Comparison of ENCODE assay signal across 9 mouse cellular contexts in genomic region chr1:55201850-55202752, GRCm38 (mm10). TPM values are rescaled to one million over a fixed set of nuclear protein-coding genes. Genes with fewer than 3 reads are reported as not detected.
DNase-seq lines count a peak whose midpoint lies in the region; ATAC-seq and TF ChIP-seq lines count a peak whose summit lies in the region.
"Had no signal": no experiment of that assay in that cellular context is flagged by ENCODE, and none has a peak within 500 bp of the region (broad histone marks: within the 10 kb centered on the region; RNA-seq: fewer than 3 reads in every experiment).

No protein-coding gene starts in this region.

- no peak overlapping the region for H3K4me3 ChIP-seq in neural tube, embryonic 15.5 days (replicated peaks)
- no peak overlapping the region for H3K4me3 ChIP-seq in heart, embryonic 10.5 days
- H3K4me3 ChIP-seq in midbrain, postnatal 0 days (ENCODE audit: low read depth, low read length): no peak overlapping the region
- H3K4me3 ChIP-seq: megakaryocyte, embryonic 14.5 days had no signal

- H3K4me2 ChIP-seq in neural tube, embryonic 15.5 days: no peak overlapping the region
- no peak overlapping the region for H3K4me2 ChIP-seq in midbrain, postnatal 0 days (ENCODE audit: low read depth, low read length, poor library complexity, severe bottlenecking)

- H3K9me3 ChIP-seq in neural tube, embryonic 15.5 days (replicated peaks): no peaks in the 10 kb centered on the region
- no peaks in the 10 kb centered on the region for H3K9me3 ChIP-seq in heart, embryonic 10.5 days
- H3K9me3 ChIP-seq in midbrain, postnatal 0 days (ENCODE audit: low read length): no peaks in the 10 kb centered on the region
- H3K9me3 ChIP-seq: megakaryocyte, embryonic 14.5 days had no signal

- TF ChIP-seq CTCF in midbrain, postnatal 0 days (IDR thresholded peaks at IDR 0.05): no peak

- ATAC-seq in neural tube, embryonic 15.5 days (ENCODE audit: low FRiP score): 0 out of 2 replicates have a peak, but pooled peaks have one; percentile 36
- peak; percentile 49 for ATAC-seq in erythroblast, adult 5-6 weeks (replicated peaks; ENCODE audit: low FRiP score, poor library complexity, severe bottlenecking)
- ATAC-seq in midbrain, postnatal 0 days (ENCODE audit: low FRiP score): peak; percentile 63
- no peak for ATAC-seq in activated CD4-positive, CD25-positive, alpha-beta regulatory T cell, adult 4 months

- peaks cover 6% of the 10 kb centered on the region; the same call in 1 of the 2 replicates for H3K4me1 ChIP-seq in neural tube, embryonic 15.5 days
- H3K4me1 ChIP-seq in heart, embryonic 10.5 days: peaks cover 14% of the 10 kb centered on the region; the same call in 1 of the 2 replicates
- no peaks in the 10 kb centered on the region for H3K4me1 ChIP-seq in midbrain, postnatal 0 days (ENCODE audit: insufficient read depth, low read length)

- H3K9ac ChIP-seq in neural tube, embryonic 15.5 days (replicated peaks): no peak overlapping the region
- H3K9ac ChIP-seq in midbrain, postnatal 0 days (replicated peaks; ENCODE audit: low read length, poor library complexity, severe bottlenecking): no peak overlapping the region

- H3K27me3 ChIP-seq in neural tube, embryonic 15.5 days (replicated peaks): no peaks in the 10 kb centered on the region
- no peaks in the 10 kb centered on the region for H3K27me3 ChIP-seq in heart, embryonic 10.5 days (ENCODE audit: insufficient read depth, poor library complexity, severe bottlenecking)
- H3K27me3 ChIP-seq in midbrain, postnatal 0 days (ENCODE audit: insufficient read depth, low read length): no peaks in the 10 kb centered on the region

- WGBS in neural tube, embryonic 15.5 days: 63% methylated on average over 18 of the region's 18 CpGs
- WGBS in heart, embryonic 10.5 days: 71% methylated on average over 18 of the region's 18 CpGs
- 41% methylated on average over 18 of the region's 18 CpGs for WGBS in midbrain, postnatal 0 days

- no peaks in the 10 kb centered on the region for H3K36me3 ChIP-seq in neural tube, embryonic 15.5 days
- H3K36me3 ChIP-seq in heart, embryonic 10.5 days: no peaks in the 10 kb centered on the region
- no peaks in the 10 kb centered on the region for H3K36me3 ChIP-seq in midbrain, postnatal 0 days (ENCODE audit: insufficient read depth, low read length)

- no peak for DNase-seq in neural tube, embryonic 10.5 days (ENCODE audit: extremely low spot score, low spot score)
- DNase-seq in heart, embryonic 10.5 days (ENCODE audit: low spot score): no peak
- DNase-seq in layer of hippocampus, adult 9-11 months: peak; percentile 33
- DNase-seq in midbrain, postnatal 0 days (ENCODE audit: low spot score): peak; percentile 55
- no peak for DNase-seq in spleen, postnatal 4 days (ENCODE audit: low spot score in 2 of 2)

- H3K27ac ChIP-seq in neural tube, embryonic 15.5 days (replicated peaks): peak overlapping the region; percentile 58
- peak overlapping the region; percentile 44; the same call in 1 of the 2 replicates for H3K27ac ChIP-seq in heart, embryonic 10.5 days
- peak overlapping the region; percentile 43; the same call in 1 of the 2 replicates for H3K27ac ChIP-seq in midbrain, postnatal 0 days (ENCODE audit: low read depth, low read length)

RNA-seq across cellular contexts. Expression of gene Rftn2, which starts 24.5 kb away (rescaled TPM):
- polyA plus RNA-seq in neural tube, embryonic 15.5 days (2015; fragmentation: Nextera tagmentation; extraction: Ambion mirVana): 9.7 and 9.9 TPM in 2 replicates
- total RNA-seq in erythroblast, adult 5-6 weeks (2015; ENCODE audit: low replicate concordance): not detected in 2 replicates
- total RNA-seq in erythroblast, adult 5-6 weeks (2017; ENCODE audit: low replicate concordance): 0.17 TPM in 1 of 2 replicates, not detected in the other
- 3.4 TPM in 2 replicates for polyA plus RNA-seq in heart, embryonic 10.5 days (2016; fragmentation: Nextera tagmentation; extraction: Ambion mirVana)
- total RNA-seq in midbrain, postnatal 0 days (2014; rRNA removed): 10.4 and 10.9 TPM in 2 replicates
- 11.4 and 12.0 TPM in 2 replicates for polyA plus RNA-seq in midbrain, postnatal 0 days (2015; fragmentation: Nextera tagmentation; extraction: Ambion mirVana)
- polyA plus RNA-seq in activated CD4-positive, CD25-positive, alpha-beta regulatory T cell, adult 4 months (2017; shearing (Covaris generic)): 1 to 10 TPM; 2.8 to 3.5 TPM

RNA-seq across cellular contexts. Expression of gene Mars2, which starts 34.9 kb away (rescaled TPM):
- polyA plus RNA-seq in neural tube, embryonic 15.5 days (2015; fragmentation: Nextera tagmentation; extraction: Ambion mirVana): 2.4 and 2.5 TPM in 2 replicates
- total RNA-seq in erythroblast, adult 5-6 weeks (2015; ENCODE audit: low replicate concordance): 2.1 and 2.3 TPM in 2 replicates
- total RNA-seq in erythroblast, adult 5-6 weeks (2017; ENCODE audit: low replicate concordance): 1.7 and 2.0 TPM in 2 replicates
- 3.6 and 4.0 TPM in 2 replicates for polyA plus RNA-seq in heart, embryonic 10.5 days (2016; fragmentation: Nextera tagmentation; extraction: Ambion mirVana)
- total RNA-seq in midbrain, postnatal 0 days (2014; rRNA removed): 11.6 and 14.4 TPM in 2 replicates
- 2.4 and 2.5 TPM in 2 replicates for polyA plus RNA-seq in midbrain, postnatal 0 days (2015; fragmentation: Nextera tagmentation; extraction: Ambion mirVana)
- polyA plus RNA-seq in activated CD4-positive, CD25-positive, alpha-beta regulatory T cell, adult 4 months (2017; shearing (Covaris generic)): 1 to 10 TPM; 2.6 to 2.7 TPM

Comparison
In these comparisons a context has a peak if more than half of its experiments do, and no peak if none do; other contexts are left out.
1. DNase-seq: peak in layer of hippocampus, adult 9-11 months (single experiment) and midbrain, postnatal 0 days (single experiment); none in neural tube, embryonic 10.5 days (single experiment), heart, embryonic 10.5 days (single experiment) and spleen, postnatal 4 days (0 of 2).
2. Peak in every context shown above with its lines, with median percentiles within 50 percentile points of each other: H3K27ac ChIP-seq.